In genomic region chr4:117975820-117976219, GRCm38 (mm10) we compare ENCODE assay signal across 30 mouse cellular contexts. TPM values are rescaled to one million over a fixed set of nuclear protein-coding genes. Genes with fewer than 3 reads are reported as not detected.
DNase-seq lines count a peak whose midpoint lies in the region; ATAC-seq and TF ChIP-seq lines count a peak whose summit lies in the region.
"Had no signal": no experiment of that assay in that cellular context is flagged by ENCODE, and none has a peak within 500 bp of the region (broad histone marks: within the 10 kb centered on the region; RNA-seq: fewer than 3 reads in every experiment).

No protein-coding gene starts in this region.

- no peak for DNase-seq in kidney, adult 11 months
- DNase-seq in lung, embryonic 14.5 days: peak; percentile 41
- no peak for DNase-seq in lung, postnatal 0 days (ENCODE audit: low spot score)
- DNase-seq in Muller cell, postnatal 12 days (ENCODE audit: inconsistent ontology term): peak; percentile 19
- DNase-seq in stomach, postnatal 0 days (ENCODE audit: low spot score): no peak
- DNase-seq: adrenal gland, postnatal 25 days; B cell, adult 2 months; cerebellum, adult 18-20 months; cerebellum, postnatal 10 days; forebrain, postnatal 0 days; gastrocnemius, postnatal 14 days; kidney, adult 18-20 months; layer of hippocampus, adult 9-11 months; lung, postnatal 14 days; right cerebral cortex, postnatal 25 days; thymus, adult 2 months; thymus, postnatal 36 days had no signal

- TF ChIP-seq EP300 in lung, postnatal 0 days (IDR thresholded peaks at IDR 0.05): no peak
- no peak for TF ChIP-seq EP300 in stomach, postnatal 0 days (optimal IDR thresholded peaks at IDR 0.05)

- H3K4me2 ChIP-seq in kidney, embryonic 15.5 days: no peak overlapping the region
- H3K4me2 ChIP-seq in lung, embryonic 14.5 days: no peak overlapping the region
- H3K4me2 ChIP-seq in lung, postnatal 0 days (replicated peaks; ENCODE audit: low read depth, low read length): no peak overlapping the region
- no peak overlapping the region for H3K4me2 ChIP-seq in stomach, postnatal 0 days (replicated peaks; ENCODE audit: low read depth)
- no peak overlapping the region for H3K4me2 ChIP-seq in hindbrain, embryonic 16.5 days (ENCODE audit: low read length)
- H3K4me2 ChIP-seq: embryonic facial prominence, embryonic 15.5 days; forebrain, embryonic 12.5 days; heart, embryonic 12.5 days; hindbrain, embryonic 14.5 days; limb, embryonic 15.5 days; liver, embryonic 15.5 days; midbrain, embryonic 15.5 days had no signal

- no peak for TF ChIP-seq CTCF in lung, embryonic 14.5 days (IDR thresholded peaks at IDR 0.05; ENCODE audit: low read depth)
- no peak for TF ChIP-seq CTCF in lung, postnatal 0 days (IDR thresholded peaks at IDR 0.05)
- no peak for TF ChIP-seq CTCF in stomach, postnatal 0 days (IDR thresholded peaks at IDR 0.05; ENCODE audit: low read depth)

- H3K27me3 ChIP-seq in kidney, embryonic 15.5 days: no peaks in the 10 kb centered on the region
- H3K27me3 ChIP-seq in lung, embryonic 14.5 days (ENCODE audit: insufficient read depth, low read length): no peaks in the 10 kb centered on the region
- H3K27me3 ChIP-seq in lung, postnatal 0 days (replicated peaks; ENCODE audit: insufficient read depth, low read length): no peaks in the 10 kb centered on the region
- no peaks in the 10 kb centered on the region for H3K27me3 ChIP-seq in stomach, postnatal 0 days (ENCODE audit: control insufficient read depth, insufficient read depth, low read length)
- no peaks in the 10 kb centered on the region for H3K27me3 ChIP-seq in hindbrain, embryonic 16.5 days (replicated peaks; ENCODE audit: control insufficient read depth, insufficient read depth, low read length)
- H3K27me3 ChIP-seq: CH12.LX; embryonic facial prominence, embryonic 15.5 days; forebrain, embryonic 12.5 days; heart, embryonic 12.5 days; limb, embryonic 15.5 days; liver, embryonic 15.5 days; midbrain, embryonic 15.5 days had no signal

- H3K9me3 ChIP-seq in kidney, embryonic 15.5 days (replicated peaks): no peaks in the 10 kb centered on the region
- no peaks in the 10 kb centered on the region for H3K9me3 ChIP-seq in lung, embryonic 14.5 days (ENCODE audit: low read depth, low read length)
- no peaks in the 10 kb centered on the region for H3K9me3 ChIP-seq in lung, postnatal 0 days (ENCODE audit: low read length)
- no peaks in the 10 kb centered on the region for H3K9me3 ChIP-seq in stomach, postnatal 0 days (ENCODE audit: control insufficient read depth, low read length)
- no peaks in the 10 kb centered on the region for H3K9me3 ChIP-seq in hindbrain, embryonic 16.5 days (ENCODE audit: control insufficient read depth, low read length)
- H3K9me3 ChIP-seq: embryonic facial prominence, embryonic 10.5 days; embryonic facial prominence, embryonic 15.5 days; forebrain, embryonic 12.5 days; heart, embryonic 12.5 days; limb, embryonic 10.5 days; limb, embryonic 15.5 days; liver, embryonic 15.5 days; midbrain, embryonic 15.5 days had no signal

- no peak overlapping the region for H3K4me3 ChIP-seq in kidney, embryonic 15.5 days (replicated peaks)
- H3K4me3 ChIP-seq in lung, embryonic 14.5 days (ENCODE audit: low read depth, low read length): no peak overlapping the region
- H3K4me3 ChIP-seq in lung, postnatal 0 days (ENCODE audit: low read depth, low read length): no peak overlapping the region
- no peak overlapping the region for H3K4me3 ChIP-seq in stomach, postnatal 0 days (ENCODE audit: low read depth, low read length)
- H3K4me3 ChIP-seq in hindbrain, embryonic 16.5 days (ENCODE audit: low read length): no peak overlapping the region
- H3K4me3 ChIP-seq: embryonic facial prominence, embryonic 10.5 days; embryonic facial prominence, embryonic 15.5 days; forebrain, embryonic 12.5 days; heart, embryonic 12.5 days; limb, embryonic 10.5 days; limb, embryonic 15.5 days; liver, embryonic 15.5 days; midbrain, embryonic 15.5 days had no signal

- no peak for ATAC-seq in kidney, embryonic 15.5 days (replicated peaks; ENCODE audit: low FRiP score)
- no peak for ATAC-seq in lung, embryonic 14.5 days (ENCODE audit: insufficient read depth)
- ATAC-seq in lung, postnatal 0 days: no peak
- no peak for ATAC-seq in stomach, postnatal 0 days (ENCODE audit: low FRiP score, low TSS enrichment)
- ATAC-seq in hindbrain, embryonic 16.5 days: no peak
- ATAC-seq: forebrain, postnatal 0 days; inflammation-experienced regulatory T-cells, adult 6 months; midbrain, embryonic 15.5 days had no signal

- 56% methylated on average over 1 of the region's 1 CpGs for WGBS in kidney, embryonic 15.5 days
- 53% methylated on average over 1 of the region's 1 CpGs for WGBS in lung, embryonic 14.5 days
- WGBS in lung, postnatal 0 days: 52% methylated on average over 1 of the region's 1 CpGs
- WGBS in stomach, postnatal 0 days: 40% methylated on average over 1 of the region's 1 CpGs
- 88% methylated on average over 1 of the region's 1 CpGs for WGBS in hindbrain, embryonic 16.5 days

- no peaks in the 10 kb centered on the region for H3K36me3 ChIP-seq in kidney, embryonic 15.5 days
- no peaks in the 10 kb centered on the region for H3K36me3 ChIP-seq in lung, embryonic 14.5 days (ENCODE audit: insufficient read depth)
- no peaks in the 10 kb centered on the region for H3K36me3 ChIP-seq in lung, postnatal 0 days (ENCODE audit: insufficient read depth, low read length)
- no peaks in the 10 kb centered on the region for H3K36me3 ChIP-seq in stomach, postnatal 0 days (ENCODE audit: control insufficient read depth, insufficient read depth, low read length)
- H3K36me3 ChIP-seq in hindbrain, embryonic 16.5 days (ENCODE audit: control insufficient read depth, insufficient read depth, low read length): no peaks in the 10 kb centered on the region
- H3K36me3 ChIP-seq: embryonic facial prominence, embryonic 10.5 days; embryonic facial prominence, embryonic 15.5 days; forebrain, embryonic 12.5 days; heart, embryonic 12.5 days; limb, embryonic 10.5 days; limb, embryonic 15.5 days; liver, embryonic 15.5 days; midbrain, embryonic 15.5 days had no signal

- H3K9ac ChIP-seq in kidney, embryonic 15.5 days: no peak overlapping the region
- H3K9ac ChIP-seq in lung, embryonic 14.5 days: no peak overlapping the region
- no peak overlapping the region for H3K9ac ChIP-seq in lung, postnatal 0 days (replicated peaks; ENCODE audit: low read depth)
- H3K9ac ChIP-seq in stomach, postnatal 0 days (ENCODE audit: low read length): no peak overlapping the region
- no peak overlapping the region for H3K9ac ChIP-seq in hindbrain, embryonic 16.5 days (ENCODE audit: low read depth, low read length)
- H3K9ac ChIP-seq: embryonic facial prominence, embryonic 15.5 days; forebrain, embryonic 12.5 days; forebrain, postnatal 0 days; heart, embryonic 12.5 days; hindbrain, embryonic 14.5 days; limb, embryonic 15.5 days; liver, embryonic 15.5 days; midbrain, embryonic 15.5 days had no signal

- peaks cover 39% of the 10 kb centered on the region for H3K4me1 ChIP-seq in kidney, embryonic 15.5 days
- H3K4me1 ChIP-seq in lung, embryonic 14.5 days (ENCODE audit: insufficient read depth): no peaks in the 10 kb centered on the region
- H3K4me1 ChIP-seq in lung, postnatal 0 days (ENCODE audit: insufficient read depth, low read depth, low read length): no peaks in the 10 kb centered on the region; the same call in 1 of the 2 replicates
- no peaks in the 10 kb centered on the region for H3K4me1 ChIP-seq in stomach, postnatal 0 days (replicated peaks; ENCODE audit: control insufficient read depth, insufficient read depth)
- no peaks in the 10 kb centered on the region for H3K4me1 ChIP-seq in hindbrain, embryonic 16.5 days (ENCODE audit: control insufficient read depth, insufficient read depth, low read depth, low read length)
- H3K4me1 ChIP-seq: forebrain, embryonic 12.5 days; midbrain, embryonic 15.5 days had no signal

- H3K27ac ChIP-seq in kidney, embryonic 15.5 days: 0 out of 2 replicates have a peak overlapping the region, but pooled peaks have one; percentile 2
- no peak overlapping the region for H3K27ac ChIP-seq in lung, embryonic 14.5 days (ENCODE audit: low read depth)
- no peak overlapping the region for H3K27ac ChIP-seq in lung, postnatal 0 days (ENCODE audit: low read length)
- 0 out of 2 replicates have a peak overlapping the region, but pooled peaks have one; percentile 30 for H3K27ac ChIP-seq in stomach, postnatal 0 days (replicated peaks)
- no peak overlapping the region for H3K27ac ChIP-seq in hindbrain, embryonic 16.5 days (ENCODE audit: low read depth, low read length)
- H3K27ac ChIP-seq: embryonic facial prominence, embryonic 10.5 days; forebrain, embryonic 12.5 days; hindbrain, embryonic 14.5 days; limb, embryonic 10.5 days; limb, embryonic 15.5 days; liver, embryonic 15.5 days; midbrain, embryonic 15.5 days had no signal

RNA-seq across cellular contexts. Expression of gene Artn, which starts 46.3 kb away (rescaled TPM):
- polyA plus RNA-seq in kidney, embryonic 15.5 days (2015; fragmentation: Nextera tagmentation; extraction: Ambion mirVana): 2.7 and 5.0 TPM in 2 replicates
- 2.5 and 3.3 TPM in 2 replicates for polyA plus RNA-seq in lung, embryonic 14.5 days (2014; fragmentation: Nextera tagmentation; extraction: Ambion mirVana)
- 3.2 and 3.5 TPM in 2 replicates for polyA plus RNA-seq in lung, postnatal 0 days (2015; fragmentation: Nextera tagmentation; extraction: Ambion mirVana)
- polyA plus RNA-seq in stomach, postnatal 0 days (2015; fragmentation: Nextera tagmentation; extraction: Ambion mirVana): 3.8 TPM in 2 replicates
- 0.90 and 1.2 TPM in 2 replicates for polyA plus RNA-seq in hindbrain, embryonic 16.5 days (2015; fragmentation: Nextera tagmentation; extraction: Ambion mirVana)
- polyA plus RNA-seq: inflammation-experienced regulatory T-cells, adult 6 months had no signal

Comparison
In these comparisons a context has a peak if more than half of its experiments do, and no peak if none do; other contexts are left out.
1. DNase-seq: peak in lung, embryonic 14.5 days (single experiment) and Muller cell, postnatal 12 days (single experiment); none in kidney, adult 11 months (single experiment), lung, postnatal 0 days (single experiment) and stomach, postnatal 0 days (single experiment).
2. H3K27ac ChIP-seq: peak in kidney, embryonic 15.5 days (single experiment) and stomach, postnatal 0 days (single experiment); none in lung, embryonic 14.5 days (single experiment), lung, postnatal 0 days (single experiment) and hindbrain, embryonic 16.5 days (single experiment).